ENCODE assay signal across 9 mouse cellular contexts in genomic region chr3:119256516-119256915, GRCm38 (mm10).
DNase-seq lines count a peak whose midpoint lies in the region; ATAC-seq and TF ChIP-seq lines count a peak whose summit lies in the region.
"Had no signal": no experiment of that assay in that cellular context is flagged by ENCODE, and none has a peak within 500 bp of the region (broad histone marks: within the 10 kb centered on the region; RNA-seq: fewer than 3 reads in every experiment).

No protein-coding gene starts in this region.

- no peak for ATAC-seq in hindbrain, embryonic 14.5 days (ENCODE audit: low FRiP score)
- ATAC-seq in hindbrain, embryonic 13.5 days (ENCODE audit: low FRiP score) = no peak
- no peak for ATAC-seq in frontal cortex, adult (ENCODE audit: low TSS enrichment)

- H3K27me3 ChIP-seq in hindbrain, embryonic 14.5 days (ENCODE audit: control insufficient read depth, insufficient read depth, low read length) = no peaks in the 10 kb centered on the region
- H3K27me3 ChIP-seq in hindbrain, embryonic 13.5 days = no peaks in the 10 kb centered on the region
- no peaks in the 10 kb centered on the region for H3K27me3 ChIP-seq in E14TG2a.4 (ENCODE audit: insufficient read depth, low read length)
- H3K27me3 ChIP-seq: hindbrain, embryonic 15.5 days had no signal

- no peak overlapping the region for H3K4me2 ChIP-seq in hindbrain, embryonic 14.5 days (replicated peaks)
- no peak overlapping the region for H3K4me2 ChIP-seq in hindbrain, embryonic 13.5 days
- H3K4me2 ChIP-seq: hindbrain, embryonic 15.5 days had no signal

- no peaks in the 10 kb centered on the region for H3K36me3 ChIP-seq in hindbrain, embryonic 14.5 days (replicated peaks; ENCODE audit: control insufficient read depth, insufficient read depth)
- no peaks in the 10 kb centered on the region for H3K36me3 ChIP-seq in hindbrain, embryonic 13.5 days
- no peaks in the 10 kb centered on the region for H3K36me3 ChIP-seq in E14TG2a.4 (ENCODE audit: insufficient read depth, low read length)
- H3K36me3 ChIP-seq: hindbrain, embryonic 15.5 days had no signal

- H3K9me3 ChIP-seq in hindbrain, embryonic 14.5 days (ENCODE audit: control insufficient read depth, low read length) = no peaks in the 10 kb centered on the region
- H3K9me3 ChIP-seq in hindbrain, embryonic 13.5 days = no peaks in the 10 kb centered on the region
- no peaks in the 10 kb centered on the region for H3K9me3 ChIP-seq in E14TG2a.4 (ENCODE audit: low read length)
- H3K9me3 ChIP-seq: hindbrain, embryonic 15.5 days had no signal

- peak; percentile 33 for TF ChIP-seq CTCF in E14TG2a.4 (conservative IDR thresholded peaks at IDR 0.05; ENCODE audit: low read length)

- 41% methylated on average over 5 of the region's 5 CpGs for WGBS in hindbrain, embryonic 14.5 days
- 46% methylated on average over 5 of the region's 5 CpGs for WGBS in hindbrain, embryonic 13.5 days

- no peaks in the 10 kb centered on the region for H3K4me1 ChIP-seq in hindbrain, embryonic 14.5 days (replicated peaks; ENCODE audit: control insufficient read depth, insufficient read depth, low read length)
- no peaks in the 10 kb centered on the region for H3K4me1 ChIP-seq in hindbrain, embryonic 13.5 days (replicated peaks)
- H3K4me1 ChIP-seq in E14TG2a.4 (replicated peaks; ENCODE audit: low read depth, low read length) = no peaks in the 10 kb centered on the region
- H3K4me1 ChIP-seq: hindbrain, embryonic 15.5 days had no signal

- no peak overlapping the region for H3K4me3 ChIP-seq in hindbrain, embryonic 14.5 days (replicated peaks; ENCODE audit: low read length)
- H3K4me3 ChIP-seq in hindbrain, embryonic 13.5 days = no peak overlapping the region
- no peak overlapping the region for H3K4me3 ChIP-seq in E14TG2a.4 (replicated peaks; ENCODE audit: low read length)
- H3K4me3 ChIP-seq: hindbrain, embryonic 15.5 days had no signal

- H3K9ac ChIP-seq in hindbrain, embryonic 14.5 days = no peak overlapping the region
- H3K9ac ChIP-seq in hindbrain, embryonic 13.5 days = no peak overlapping the region
- H3K9ac ChIP-seq: hindbrain, embryonic 15.5 days had no signal

- peak; percentile 50 for DNase-seq in hindbrain, embryonic 14.5 days (ENCODE audit: low spot score)
- peak; percentile 28 for DNase-seq in Muller cell, postnatal 12 days (ENCODE audit: inconsistent ontology term)
- peak; percentile 41 to 60 for DNase-seq in layer of hippocampus, postnatal 14 days (ENCODE audit: low spot score in 2 of 2)
- no peak for DNase-seq in B cell, adult 2 months
- DNase-seq in spleen, adult 12 weeks (ENCODE audit: low spot score) = no peak

- no peak overlapping the region for H3K27ac ChIP-seq in hindbrain, embryonic 14.5 days
- H3K27ac ChIP-seq in hindbrain, embryonic 13.5 days = no peak overlapping the region
- H3K27ac ChIP-seq: hindbrain, embryonic 15.5 days had no signal

Comparison
In these comparisons a context has a peak if more than half of its experiments do, and no peak if none do; other contexts are left out.
1. DNase-seq: peak in hindbrain, embryonic 14.5 days (single experiment), Muller cell, postnatal 12 days (single experiment) and layer of hippocampus, postnatal 14 days (2 of 2); none in B cell, adult 2 months (0 of 2) and spleen, adult 12 weeks (single experiment).